Mouse (Mus musculus): Measurements from ENCODE around the gene Dirc2. TPM values are rescaled to one million over a fixed set of nuclear protein-coding genes. Genes with fewer than 3 reads are reported as not detected.

Dirc2 gene
- total RNA-seq, 2 experiments from 2014 or later: 30.6 to 33.0 TPM

- no peak for DNase-seq (ENCODE audit: low spot score in 2 of 2)
Measured at GRCm38 (mm10) chr16:35686491-35686890, 82.7 kb downstream of the Dirc2 start.

DNA sequence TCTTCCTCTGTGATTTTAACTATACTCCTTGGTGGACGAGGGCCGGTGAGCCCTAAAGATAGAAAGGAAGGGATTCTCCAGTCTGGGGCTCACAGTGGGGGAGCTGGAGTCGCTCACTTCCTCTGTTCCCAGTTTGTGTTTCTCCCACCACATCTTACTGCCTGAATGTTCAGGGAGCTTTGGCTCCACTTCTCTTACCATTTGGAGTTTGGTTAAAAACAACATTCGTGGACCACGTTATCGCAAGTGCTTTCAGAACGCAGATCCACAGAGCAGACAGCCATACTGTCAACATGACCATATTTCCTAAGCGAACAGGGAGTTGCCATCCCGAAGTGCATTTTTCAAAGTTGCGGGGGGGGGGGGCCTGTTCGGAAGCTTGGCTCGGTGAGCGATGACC is 84.1 kb downstream of the Dirc2 start:
- no peak for DNase-seq (ENCODE audit: low spot score in 2 of 2)

GRCm38 (mm10) chr16:35681327-35682108 is 87.6 kb downstream of the Dirc2 start:
- DNase-seq (ENCODE audit: low spot score in 2 of 2): no peak

GRCm38 (mm10) chr16:35678476-35678875 is 90.7 kb downstream of the Dirc2 start:
- no peak for DNase-seq (ENCODE audit: low spot score in 2 of 2)

DNA sequence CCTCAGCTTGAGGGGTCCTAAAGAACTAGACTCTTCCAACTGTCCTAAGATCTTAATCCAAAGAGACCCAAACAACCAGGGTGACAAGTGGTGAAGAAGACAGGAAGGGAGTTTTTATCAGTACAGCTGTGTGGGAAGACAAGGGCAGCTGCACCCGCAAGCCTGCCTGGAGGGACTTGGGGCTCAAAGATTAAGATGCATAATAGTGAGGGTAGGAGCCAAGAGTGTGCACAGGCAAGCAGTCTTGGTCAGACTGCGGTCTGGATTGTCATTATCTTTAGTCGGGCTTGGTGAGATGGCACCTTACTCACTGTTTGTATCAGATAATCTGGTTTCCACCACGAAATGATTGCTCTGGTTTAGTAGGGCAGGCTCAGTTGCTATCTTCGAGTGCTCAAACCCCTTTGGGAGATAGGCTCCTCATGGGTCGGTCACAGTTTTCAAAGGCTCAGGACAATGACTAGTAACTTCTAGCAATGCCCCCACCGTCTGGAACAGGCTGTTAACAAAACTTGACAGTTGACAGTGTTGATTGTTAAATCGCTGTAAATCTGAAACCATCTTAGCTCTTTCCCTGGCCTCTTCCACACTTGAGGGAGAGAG is 91.5 kb downstream of the Dirc2 start:
- no peak for DNase-seq (ENCODE audit: low spot score in 2 of 2)

GRCm38 (mm10) chr16:35664847-35665246 is 104.3 kb downstream of the Dirc2 start:
- DNase-seq (ENCODE audit: low spot score in 2 of 2): no peak

GRCm38 (mm10) chr16:35663831-35664414 is 105.2 kb downstream of the Dirc2 start:
- DNase-seq (ENCODE audit: low spot score in 2 of 2): no peak

GRCm38 (mm10) chr16:35660222-35660621 is 108.9 kb downstream of the Dirc2 start:
- DNase-seq (ENCODE audit: low spot score in 2 of 2): no peak

DNA sequence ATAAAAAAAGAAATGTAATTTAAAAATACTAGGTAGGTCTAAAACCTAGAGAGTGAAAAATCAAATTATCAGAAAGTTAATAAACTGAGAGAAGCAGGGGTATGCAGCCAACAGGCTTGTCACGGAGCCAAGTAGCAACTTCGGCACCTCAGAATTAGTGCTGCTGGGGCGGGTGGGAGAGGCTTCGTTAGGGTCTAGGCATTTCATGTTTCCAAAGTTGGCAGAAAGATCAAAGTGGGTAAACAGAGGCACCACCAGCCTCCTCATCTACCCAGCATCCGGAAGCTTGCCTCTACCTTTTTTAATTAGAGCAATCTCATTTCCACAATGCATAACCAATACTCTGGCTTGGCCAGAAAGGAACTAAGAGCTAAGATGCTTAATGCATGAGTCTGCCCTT is 115.2 kb downstream of the Dirc2 start:
- no peak for DNase-seq (ENCODE audit: low spot score in 2 of 2)

DNA sequence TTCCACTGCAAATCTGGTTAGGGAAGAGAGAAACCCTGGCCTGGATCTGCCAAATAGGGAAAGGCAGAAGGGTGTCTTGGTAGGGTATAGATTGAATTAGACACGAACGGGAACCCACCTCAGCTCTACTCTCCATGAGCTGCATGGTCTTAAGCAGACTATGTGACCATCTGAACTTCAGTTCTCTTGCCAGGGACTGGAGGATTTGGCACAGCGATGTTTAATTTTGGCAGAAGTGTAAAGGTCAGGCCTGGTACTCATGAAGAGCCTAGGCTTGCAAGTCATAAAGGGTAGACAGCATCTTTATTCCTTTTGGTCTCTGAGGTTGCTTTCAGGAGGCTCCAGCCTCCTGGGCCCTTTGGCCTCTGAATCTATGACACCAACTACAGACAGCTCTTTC is 116.5 kb downstream of the Dirc2 start:
- DNase-seq (ENCODE audit: low spot score in 2 of 2): no peak

DNA sequence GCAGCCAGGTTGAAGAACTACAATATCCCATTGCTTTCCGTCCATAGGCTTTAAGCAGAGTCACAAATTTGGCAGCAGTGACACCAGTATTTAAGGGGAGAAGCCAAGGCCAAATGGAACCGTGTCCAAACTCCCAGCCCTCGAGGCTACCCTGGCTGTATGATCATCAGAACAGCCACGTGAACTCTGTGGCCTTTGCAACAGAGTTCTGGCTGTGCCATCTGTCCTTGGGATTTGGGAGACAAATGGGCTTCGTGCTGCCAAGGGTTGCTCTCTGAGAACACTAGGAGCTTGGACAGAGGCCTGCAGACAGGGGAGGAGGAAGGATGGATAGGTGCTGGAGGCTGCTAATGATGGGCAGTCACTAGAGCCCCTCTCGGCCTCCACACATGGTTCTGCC is 117.0 kb downstream of the Dirc2 start:
- DNase-seq (ENCODE audit: low spot score in 2 of 2): peak in 1 of 2 experiments; percentile 43

DNA sequence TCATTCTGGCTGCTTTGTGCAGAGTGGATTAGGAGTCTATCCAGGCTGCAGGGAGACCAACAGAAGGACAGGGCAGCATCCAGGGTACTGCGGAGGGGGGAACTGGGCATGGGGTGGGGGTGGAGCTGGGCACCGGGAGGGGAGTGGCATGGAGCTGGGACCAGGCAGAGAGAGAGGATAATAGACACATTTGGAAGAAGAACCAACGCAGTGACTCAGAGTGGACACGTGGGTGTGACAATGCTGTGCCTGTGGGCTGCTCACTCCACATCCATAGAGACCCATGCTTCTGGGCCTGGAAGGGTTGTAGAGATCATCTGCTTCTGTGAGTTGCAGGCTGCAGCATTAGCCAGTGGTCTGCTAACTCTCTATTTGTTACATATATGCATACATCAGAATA is 120.3 kb downstream of the Dirc2 start:
- no peak for DNase-seq (ENCODE audit: low spot score in 2 of 2)

Other genes starting within 250 kb of the Dirc2 start
- 10 to 100 TPM; 11.1 to 11.7 TPM for gene Sema5b, start 228.2 kb downstream of the Dirc2 start, total RNA-seq (2021)
- 1 to 10 TPM; 5.4 to 5.6 TPM for gene Hspbap1, start 1.0 kb upstream of the Dirc2 start, total RNA-seq (2021)
- 10 to 100 TPM; 10.8 to 11.1 TPM for gene Parp14, start 102.2 kb upstream of the Dirc2 start, total RNA-seq (2021)
- gene Parp9, start 169.1 kb upstream of the Dirc2 start, total RNA-seq (2021): 10 to 100 TPM; 17.7 to 18.4 TPM
- 10 to 100 TPM in 1 of 2 experiments, 1 to 10 TPM in 1; 9.4 to 12.4 TPM for gene Dtx3l, start 169.8 kb upstream of the Dirc2 start, total RNA-seq (2021)
- 10 to 100 TPM; 49.9 to 58.6 TPM for gene Kpna1, start 209.4 kb upstream of the Dirc2 start, total RNA-seq (2021)

All from adrenal gland, postnatal 4 days (tissue).